Mouse (Mus musculus) stomach, postnatal 0 days (tissue): ENCODE data around the gene Sun1.

Experiments used
- CTCF ChIP-seq: IDR thresholded peaks from 2 replicates; pipeline ENCODE4 v1.5.1; 2016; ENCODE audit warnings: antibody characterized with exemption, low read depth, mild to moderate bottlenecking, moderate library complexity
- EP300 ChIP-seq: optimal IDR thresholded peaks from 2 replicates; pipeline ENCODE3; 2016; ENCODE audit warnings: antibody characterized with exemption

GRCm38 (mm10) chr5:139208871-139209684 is 8.6 kb downstream of the Sun1 start:
- TF ChIP-seq CTCF (peak; percentile 71), EP300 (no peak)
